Mouse (Mus musculus) ovary, postnatal 14 days (tissue): ENCODE measurements around the gene Pfdn5.
A peak's percentile ranks its signal among the peaks of the same experiment; 100 is the strongest.
"Not testable (repeated sequence)": the region's sequence is repeated elsewhere in the genome, so short reads cannot be mapped to it uniquely, and the experiment has no call there.

Experiments used
- DNase-seq: peaks from one replicate; pipeline ENCODE4 v3.0.0; 2022; ENCODE audit warnings: low spot score

The Pfdn5 gene

GRCm38 (mm10) chr15:102335925-102336324 is 10.0 kb downstream of the Pfdn5 start:
- DNase-seq: not testable (repeated sequence)

- DNase-seq: no peak
Measured at GRCm38 (mm10) chr15:102336946-102337345, 11.0 kb downstream of the Pfdn5 start.

GRCm38 (mm10) chr15:102339612-102340011 is 13.7 kb downstream of the Pfdn5 start:
- no peak for DNase-seq

- DNase-seq: no peak
Measured at GRCm38 (mm10) chr15:102341580-102341979, 15.7 kb downstream of the Pfdn5 start.

- DNase-seq: no peak
Measured at GRCm38 (mm10) chr15:102344490-102344889, 18.6 kb downstream of the Pfdn5 start.

GRCm38 (mm10) chr15:102346444-102346843 is 20.5 kb downstream of the Pfdn5 start:
- DNase-seq: no peak

GRCm38 (mm10) chr15:102350138-102350941 is 24.4 kb downstream of the Pfdn5 start, which contains the start of gene Aaas:
Gene Aaas (minus strand): TSS chr15:102350771.
- peak; percentile 93 for DNase-seq

- DNase-seq: no peak
Measured at GRCm38 (mm10) chr15:102350942-102351291, 25.0 kb downstream of the Pfdn5 start.

- no peak for DNase-seq
Measured at GRCm38 (mm10) chr15:102352177-102352576, 26.3 kb downstream of the Pfdn5 start.

- DNase-seq: no peak
Measured at GRCm38 (mm10) chr15:102353986-102354385, 28.1 kb downstream of the Pfdn5 start.

GRCm38 (mm10) chr15:102355134-102355870 is 29.4 kb downstream of the Pfdn5 start:
- peak; percentile 55 for DNase-seq

GRCm38 (mm10) chr15:102355871-102356441 is 30.0 kb downstream of the Pfdn5 start:
- no peak for DNase-seq

GRCm38 (mm10) chr15:102356501-102357325 is 30.8 kb downstream of the Pfdn5 start:
- DNase-seq: no peak

- no peak for DNase-seq
Measured at GRCm38 (mm10) chr15:102358126-102358525, 32.2 kb downstream of the Pfdn5 start.

GRCm38 (mm10) chr15:102358834-102359233 is 32.9 kb downstream of the Pfdn5 start:
- no peak for DNase-seq

GRCm38 (mm10) chr15:102362648-102363047 is 36.7 kb downstream of the Pfdn5 start:
- no peak for DNase-seq

GRCm38 (mm10) chr15:102364678-102365077 is 38.8 kb downstream of the Pfdn5 start:
- no peak for DNase-seq

GRCm38 (mm10) chr15:102366238-102366637 is 40.3 kb downstream of the Pfdn5 start:
- no peak for DNase-seq

- DNase-seq: no peak
Measured at GRCm38 (mm10) chr15:102366733-102367344, 40.9 kb downstream of the Pfdn5 start, which contains the start of gene Sp7. Gene Sp7 (minus strand): TSS chr15:102367182.

- DNase-seq: no peak
Measured at GRCm38 (mm10) chr15:102369972-102370371, 44.1 kb downstream of the Pfdn5 start.

GRCm38 (mm10) chr15:102370727-102371126 is 44.8 kb downstream of the Pfdn5 start:
- no peak for DNase-seq
